Mouse (Mus musculus) bone marrow macrophage, adult 2 months (primary cell): ENCODE data around the gene Adamts16.

Experiments used
- CTCF ChIP-seq: IDR thresholded peaks from 2 replicates; pipeline ENCODE4 v1.5.1; 2012; ENCODE audit warnings: low read depth, mild to moderate bottlenecking, low read length, moderate library complexity
- POLR2A ChIP-seq: IDR thresholded peaks from 2 replicates; pipeline ENCODE4 v1.6.1; 2012; ENCODE audit warnings: mild to moderate bottlenecking, low read depth, low read length, borderline replicate concordance

DNA sequence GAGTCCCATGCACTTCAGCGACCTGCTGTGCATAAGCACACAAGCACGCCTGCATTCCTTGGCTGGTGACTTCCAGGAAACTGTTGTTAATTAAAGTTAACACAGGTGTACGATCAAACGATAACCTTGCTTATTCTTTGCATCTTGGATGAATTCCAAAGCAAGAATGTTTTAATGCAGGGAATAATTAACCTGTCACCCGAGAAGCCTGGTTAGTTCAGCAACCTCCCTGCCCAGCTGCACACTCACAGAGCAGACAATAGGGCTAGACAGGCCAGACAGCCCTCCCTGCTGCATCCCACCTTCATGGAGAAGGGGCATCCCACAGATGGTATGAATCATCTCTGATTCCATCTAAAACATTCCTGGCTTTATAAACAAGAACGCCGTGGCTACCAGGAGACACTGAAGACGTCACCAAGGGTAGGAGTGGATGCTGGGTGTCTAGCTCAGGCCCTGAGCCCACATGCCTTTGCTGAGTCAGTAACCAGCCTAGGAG lies 47.5 kb downstream of the Adamts16 start:
- TF ChIP-seq POLR2A (no peak), CTCF (no peak)
